Mouse (Mus musculus): Measurements from ENCODE around the gene Vmo1. TPM values are rescaled to one million over a fixed set of nuclear protein-coding genes. Genes with fewer than 3 reads are reported as not detected.
A peak's percentile ranks its signal among the peaks of the same experiment; 100 is the strongest.

Gene Vmo1
- polyA plus RNA-seq, 1 experiment: not detected

- no peak overlapping the region for H3K27ac ChIP-seq (ENCODE audit: control insufficient read depth, insufficient read depth, low read depth, low read length, poor library complexity)
- no peaks in the 10 kb centered on the region for H3K4me1 ChIP-seq (ENCODE audit: control insufficient read depth, insufficient read depth, low read length)
- 66% methylated on average over 11 of the region's 11 CpGs for WGBS
- H3K4me3 ChIP-seq (replicated peaks; ENCODE audit: control insufficient read depth, low read depth, low read length): no peak overlapping the region
- no peak for TF ChIP-seq CTCF (IDR thresholded peaks at IDR 0.05; ENCODE audit: control insufficient read depth, insufficient read depth, low read length)
- no peak for TF ChIP-seq POLR2A (IDR thresholded peaks at IDR 0.05; ENCODE audit: borderline replicate concordance, control insufficient read depth, low read depth, low read length)
Measured at GRCm38 (mm10) chr11:70513520-70513919, 896 bp downstream of the Vmo1 start.

- no peaks in the 10 kb centered on the region for H3K4me1 ChIP-seq (ENCODE audit: control insufficient read depth, insufficient read depth, low read length)
- no peak overlapping the region for H3K27ac ChIP-seq (ENCODE audit: control insufficient read depth, insufficient read depth, low read depth, low read length, poor library complexity)
- H3K4me3 ChIP-seq (replicated peaks; ENCODE audit: control insufficient read depth, low read depth, low read length): no peak overlapping the region
- WGBS: 63% methylated on average over 7 of the region's 7 CpGs
- TF ChIP-seq POLR2A (IDR thresholded peaks at IDR 0.05; ENCODE audit: borderline replicate concordance, control insufficient read depth, low read depth, low read length) (no peak), CTCF (IDR thresholded peaks at IDR 0.05; ENCODE audit: control insufficient read depth, insufficient read depth, low read length) (no peak)
Measured at GRCm38 (mm10) chr11:70512709-70513342, 1.6 kb downstream of the Vmo1 start.

- Histone ChIP-seq H3K4me1 (ENCODE audit: control insufficient read depth, insufficient read depth, low read length) (no peaks in the 10 kb centered on the region), H3K4me3 (replicated peaks; ENCODE audit: control insufficient read depth, low read depth, low read length) (no peak overlapping the region), H3K27ac (ENCODE audit: control insufficient read depth, insufficient read depth, low read depth, low read length, poor library complexity) (no peak overlapping the region)
- TF ChIP-seq CTCF (IDR thresholded peaks at IDR 0.05; ENCODE audit: control insufficient read depth, insufficient read depth, low read length): no peak
- TF ChIP-seq POLR2A (IDR thresholded peaks at IDR 0.05; ENCODE audit: borderline replicate concordance, control insufficient read depth, low read depth, low read length): no peak
- 76% methylated on average over 7 of the region's 7 CpGs for WGBS
Measured at GRCm38 (mm10) chr11:70511825-70512224, 2.6 kb downstream of the Vmo1 start.

- 69% methylated on average over 2 of the region's 2 CpGs for WGBS
- Histone ChIP-seq H3K4me3 (replicated peaks; ENCODE audit: control insufficient read depth, low read depth, low read length) (no peak overlapping the region), H3K27ac (ENCODE audit: control insufficient read depth, insufficient read depth, low read depth, low read length, poor library complexity) (no peak overlapping the region), H3K4me1 (ENCODE audit: control insufficient read depth, insufficient read depth, low read length) (no peaks in the 10 kb centered on the region)
- TF ChIP-seq CTCF (IDR thresholded peaks at IDR 0.05; ENCODE audit: control insufficient read depth, insufficient read depth, low read length) (no peak), POLR2A (IDR thresholded peaks at IDR 0.05; ENCODE audit: borderline replicate concordance, control insufficient read depth, low read depth, low read length) (no peak)
Measured at GRCm38 (mm10) chr11:70511242-70511641, 3.2 kb downstream of the Vmo1 start.

GRCm38 (mm10) chr11:70509753-70510564 is 4.5 kb downstream of the Vmo1 start:
- no peak overlapping the region for H3K27ac ChIP-seq (ENCODE audit: control insufficient read depth, insufficient read depth, low read depth, low read length, poor library complexity)
- no peak overlapping the region for H3K4me3 ChIP-seq (replicated peaks; ENCODE audit: control insufficient read depth, low read depth, low read length)
- no peaks in the 10 kb centered on the region for H3K4me1 ChIP-seq (ENCODE audit: control insufficient read depth, insufficient read depth, low read length)
- TF ChIP-seq CTCF (IDR thresholded peaks at IDR 0.05; ENCODE audit: control insufficient read depth, insufficient read depth, low read length): peak; percentile 71
- TF ChIP-seq POLR2A (IDR thresholded peaks at IDR 0.05; ENCODE audit: borderline replicate concordance, control insufficient read depth, low read depth, low read length): no peak
- WGBS: 16% methylated on average over 19 of the region's 19 CpGs

GRCm38 (mm10) chr11:70506962-70507515 is 7.4 kb downstream of the Vmo1 start:
- Histone ChIP-seq H3K4me1 (ENCODE audit: control insufficient read depth, insufficient read depth, low read length) (no peaks in the 10 kb centered on the region), H3K4me3 (replicated peaks; ENCODE audit: control insufficient read depth, low read depth, low read length) (no peak overlapping the region), H3K27ac (ENCODE audit: control insufficient read depth, insufficient read depth, low read depth, low read length, poor library complexity) (no peak overlapping the region)
- 73% methylated on average over 7 of the region's 7 CpGs for WGBS
- TF ChIP-seq CTCF (IDR thresholded peaks at IDR 0.05; ENCODE audit: control insufficient read depth, insufficient read depth, low read length) (no peak), POLR2A (IDR thresholded peaks at IDR 0.05; ENCODE audit: borderline replicate concordance, control insufficient read depth, low read depth, low read length) (no peak)

- TF ChIP-seq CTCF (IDR thresholded peaks at IDR 0.05; ENCODE audit: control insufficient read depth, insufficient read depth, low read length): peak; percentile 57
- TF ChIP-seq POLR2A (IDR thresholded peaks at IDR 0.05; ENCODE audit: borderline replicate concordance, control insufficient read depth, low read depth, low read length): no peak
- H3K4me1 ChIP-seq (ENCODE audit: control insufficient read depth, insufficient read depth, low read length): no peaks in the 10 kb centered on the region
- WGBS: 22% methylated on average over 4 of the region's 4 CpGs
- no peak overlapping the region for H3K4me3 ChIP-seq (replicated peaks; ENCODE audit: control insufficient read depth, low read depth, low read length)
- H3K27ac ChIP-seq (ENCODE audit: control insufficient read depth, insufficient read depth, low read depth, low read length, poor library complexity): no peak overlapping the region
Measured at GRCm38 (mm10) chr11:70506385-70506784, 8.0 kb downstream of the Vmo1 start.

GRCm38 (mm10) chr11:70504970-70505369 is 9.4 kb downstream of the Vmo1 start, which contains the start of gene Tm4sf5:
TSS of gene Tm4sf5 (plus strand) at chr11:70505244.
- Histone ChIP-seq H3K4me1 (ENCODE audit: control insufficient read depth, insufficient read depth, low read length) (no peaks in the 10 kb centered on the region), H3K27ac (ENCODE audit: control insufficient read depth, insufficient read depth, low read depth, low read length, poor library complexity) (no peak within 1 kb of the TSS), H3K4me3 (replicated peaks; ENCODE audit: control insufficient read depth, low read depth, low read length) (no peak within 1 kb of the TSS)
- 59% methylated on average over 9 of the region's 9 CpGs for WGBS
- TF ChIP-seq CTCF (IDR thresholded peaks at IDR 0.05; ENCODE audit: control insufficient read depth, insufficient read depth, low read length) (no peak), POLR2A (IDR thresholded peaks at IDR 0.05; ENCODE audit: borderline replicate concordance, control insufficient read depth, low read depth, low read length) (no peak)
